Mouse (Mus musculus) T-helper 1 cell (primary cell): ENCODE measurements around the gene Nampt.
"Not testable (repeated sequence)": the region's sequence is repeated elsewhere in the genome, so short reads cannot be mapped to it uniquely, and the experiment has no call there.

ENCODE experiments used
- in situ Hi-C: fragments of 300-600 bp; cut with MboI, MseI; formaldehyde crosslinking; loops from one replicate; pipeline ENCODE4 v1.15.1; 2025; ENCODE audit warnings: high pct_unique_total_duplicates

The Nampt gene

DNA sequence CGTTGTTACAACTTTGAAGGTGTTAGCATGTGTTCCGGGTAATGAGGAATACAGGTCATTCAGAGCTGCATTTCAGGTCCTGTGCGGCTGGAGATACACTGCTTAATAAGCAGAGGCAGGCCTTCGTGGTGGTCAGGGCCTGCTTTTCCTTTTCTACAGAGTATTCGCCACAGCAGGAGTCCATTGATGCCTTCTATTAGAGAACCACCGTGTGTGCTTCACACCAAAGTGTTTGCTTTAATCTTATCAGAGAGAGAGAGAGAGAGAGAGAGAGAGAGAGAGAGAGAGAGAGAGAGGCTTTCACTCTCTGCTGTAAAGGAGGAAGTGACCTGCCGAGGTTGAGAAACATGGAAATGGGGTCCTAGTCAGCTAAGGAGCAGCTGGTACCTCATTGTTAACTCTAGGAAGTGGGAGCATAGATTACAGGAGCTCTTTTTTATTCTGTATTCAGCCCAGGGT, 22.1 kb downstream of the Nampt start:
- in situ Hi-C loops: no loop called here

DNA sequence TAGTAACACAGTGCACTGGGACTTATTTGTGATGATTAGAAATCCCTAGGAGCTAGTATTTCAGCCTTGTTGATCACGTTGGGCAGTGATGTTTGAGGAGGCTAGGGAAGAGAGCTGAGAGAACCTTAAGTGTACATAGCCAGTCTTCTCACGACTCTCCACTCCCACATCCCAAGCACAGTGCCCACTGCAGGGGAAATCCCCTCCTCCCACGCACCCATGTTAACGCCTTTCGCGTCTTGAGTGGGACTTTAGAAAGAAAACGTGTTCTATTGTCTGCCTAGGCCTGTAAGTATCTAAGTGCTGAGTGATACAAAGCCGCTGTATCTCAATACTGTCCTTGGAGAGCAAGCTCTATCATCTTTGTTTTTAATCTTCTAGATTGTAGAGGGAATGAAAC, 27.0 kb downstream of the Nampt start:
- in situ Hi-C loops: no loop called here

DNA sequence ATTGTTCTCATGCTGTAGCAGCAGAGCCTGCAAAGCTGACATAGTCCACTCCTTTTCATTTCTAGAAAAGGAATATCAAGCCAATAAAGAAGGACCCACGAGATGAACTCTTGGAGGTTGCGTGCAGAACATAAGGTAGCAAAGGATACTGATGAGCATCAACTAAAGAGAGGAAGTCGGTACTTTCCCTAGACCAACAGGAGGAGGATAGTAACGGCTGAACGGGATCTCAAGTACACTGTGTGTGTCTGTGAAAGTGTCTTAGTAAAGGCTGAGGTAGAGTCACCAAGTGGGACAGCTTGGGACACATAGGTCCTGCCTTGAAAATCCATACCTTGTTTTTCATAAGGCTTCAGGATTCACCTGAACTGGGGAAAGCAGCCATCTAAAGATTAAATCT, 34.4 kb downstream of the Nampt start:
- in situ Hi-C loops: no loop called here

DNA sequence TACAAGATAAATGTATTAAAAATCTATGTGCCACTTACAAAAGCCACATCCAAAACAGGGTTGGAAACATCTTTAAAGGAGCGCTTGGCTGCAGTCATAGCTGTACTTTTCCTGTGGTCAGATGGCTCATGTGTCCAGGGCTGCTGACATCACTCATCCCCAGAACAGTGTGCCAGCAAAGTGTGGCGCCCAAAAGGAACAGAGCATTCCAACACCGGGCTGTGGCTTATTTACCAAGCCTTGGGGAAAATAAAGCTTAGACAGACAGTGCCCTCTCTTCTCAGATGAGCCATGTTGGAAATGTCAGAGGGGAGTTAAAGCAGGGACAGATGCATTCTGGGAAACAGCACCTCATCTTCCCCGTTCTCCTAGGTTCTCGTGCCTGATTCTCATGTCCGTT, 35.5 kb downstream of the Nampt start:
- in situ Hi-C loops: no loop called here

DNA sequence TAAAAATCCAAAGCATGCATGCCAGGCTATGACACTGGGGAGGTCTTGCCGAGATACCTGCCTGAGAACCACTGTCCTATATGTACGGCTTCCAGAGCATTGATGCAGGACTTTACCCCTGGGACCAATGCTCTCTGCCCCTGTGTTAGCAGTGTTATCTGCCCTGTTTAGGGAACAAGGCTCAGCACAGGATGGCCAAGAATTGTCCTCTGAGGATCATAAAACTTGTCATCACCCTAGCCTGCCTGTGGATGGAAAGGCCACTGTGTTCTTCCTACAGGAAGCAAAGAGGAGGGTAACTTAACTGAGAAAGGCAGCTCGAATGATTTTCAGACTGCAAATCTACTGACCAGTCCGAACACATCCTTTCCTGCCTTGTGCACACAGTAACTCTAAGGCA, 36.1 kb downstream of the Nampt start:
- in situ Hi-C loops: no loop called here

DNA sequence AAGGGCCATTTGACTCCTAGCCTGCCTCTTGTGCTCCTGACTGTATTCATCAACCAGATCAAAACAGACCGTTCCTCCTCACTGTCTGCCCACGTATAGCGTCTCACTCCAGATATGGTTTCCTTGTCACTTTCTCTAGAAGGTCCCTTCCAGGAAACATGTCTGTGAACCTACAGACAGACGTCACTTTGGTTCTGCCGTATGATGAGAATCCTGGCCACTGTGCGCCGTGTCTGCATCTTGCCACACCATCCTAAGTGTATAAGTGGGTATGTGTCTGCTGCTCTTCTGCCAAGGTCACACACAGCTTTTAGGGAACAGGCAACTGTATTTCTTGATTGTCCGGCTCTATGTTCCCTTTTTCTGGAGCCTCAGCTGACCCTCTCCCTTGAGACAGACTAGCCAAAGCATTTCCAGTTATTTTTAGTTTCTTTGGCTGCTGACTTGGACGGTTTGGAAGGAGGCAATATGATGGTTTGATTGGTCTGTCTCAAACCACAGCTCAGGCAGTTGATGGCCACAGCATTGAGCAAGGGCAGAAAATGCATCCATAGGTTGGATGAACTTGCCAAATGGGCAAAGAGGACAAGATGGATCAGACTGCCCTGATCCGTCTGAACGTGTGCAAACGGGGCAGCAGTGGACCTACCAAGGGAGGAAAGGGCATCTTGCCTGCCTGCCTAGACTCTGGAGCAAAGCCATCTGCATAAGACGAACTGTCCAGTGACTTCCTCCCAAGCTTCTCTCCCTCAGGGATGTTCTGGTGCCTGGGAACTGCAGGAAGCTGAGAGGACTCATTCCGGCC, 37.6 kb downstream of the Nampt start:
- in situ Hi-C loops: no loop called here

DNA sequence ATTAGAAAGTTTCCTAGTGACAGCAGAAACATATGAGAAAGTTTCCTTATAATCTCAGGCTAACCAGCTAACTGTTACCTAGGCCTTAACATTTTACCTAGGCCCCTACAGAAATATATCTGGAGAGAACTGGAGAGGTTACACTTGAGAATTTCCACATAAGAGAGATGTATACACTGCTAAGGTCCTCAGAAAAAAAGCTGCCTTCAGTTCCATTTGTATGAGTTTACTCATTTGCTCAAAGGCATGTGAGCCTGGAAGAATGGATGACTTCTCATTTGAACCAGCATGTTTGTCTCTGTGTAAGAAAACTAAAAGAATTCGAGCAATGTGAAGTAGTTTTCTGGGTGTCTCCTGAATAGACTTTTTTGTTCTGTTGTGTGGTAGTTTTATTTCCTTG, 39.1 kb downstream of the Nampt start:
- in situ Hi-C loops: no loop called here

DNA sequence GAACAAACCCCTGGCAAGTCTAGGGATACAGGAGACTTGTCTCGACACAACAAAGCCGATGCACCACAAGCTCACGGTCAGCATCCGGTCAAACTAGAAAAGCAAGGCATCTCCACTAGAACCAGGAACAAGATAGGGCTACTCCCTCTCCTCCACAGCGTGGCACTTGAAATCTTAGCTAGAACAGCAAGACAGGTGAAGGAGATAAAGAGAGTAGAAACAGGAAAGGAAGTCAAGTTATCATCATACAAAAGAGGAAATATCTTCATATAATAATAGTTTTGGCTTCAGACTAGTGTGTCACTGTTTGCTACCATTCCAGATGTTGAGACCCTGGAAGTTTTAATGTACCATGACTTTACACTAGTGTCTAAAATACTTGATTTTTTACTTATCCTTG, 41.5 kb downstream of the Nampt start:
- in situ Hi-C loops: no loop called here

DNA sequence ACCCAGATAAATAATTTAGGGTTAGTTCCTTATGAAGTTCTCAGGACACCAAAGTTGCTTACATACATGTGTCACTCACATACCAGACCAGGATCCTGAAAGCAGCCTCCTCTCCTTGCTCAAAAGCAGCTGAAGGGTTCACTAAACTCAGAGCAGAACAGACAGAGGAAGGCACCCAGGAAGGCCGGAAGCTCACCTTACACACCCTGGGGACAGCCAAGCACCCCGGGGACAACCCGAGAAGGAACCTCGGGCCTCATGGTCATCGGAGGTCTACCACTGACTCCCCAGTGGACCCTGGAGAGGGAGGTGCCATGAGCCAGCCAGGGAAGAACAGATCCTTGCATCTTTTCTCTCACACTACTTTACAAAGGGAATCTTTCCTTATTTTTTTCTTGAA, 51.5 kb downstream of the Nampt start:
- in situ Hi-C loops: loop anchor here (10.0 kb wide), 1 partner anchor 336 kb away; no protein-coding TSS in a partner anchor

DNA sequence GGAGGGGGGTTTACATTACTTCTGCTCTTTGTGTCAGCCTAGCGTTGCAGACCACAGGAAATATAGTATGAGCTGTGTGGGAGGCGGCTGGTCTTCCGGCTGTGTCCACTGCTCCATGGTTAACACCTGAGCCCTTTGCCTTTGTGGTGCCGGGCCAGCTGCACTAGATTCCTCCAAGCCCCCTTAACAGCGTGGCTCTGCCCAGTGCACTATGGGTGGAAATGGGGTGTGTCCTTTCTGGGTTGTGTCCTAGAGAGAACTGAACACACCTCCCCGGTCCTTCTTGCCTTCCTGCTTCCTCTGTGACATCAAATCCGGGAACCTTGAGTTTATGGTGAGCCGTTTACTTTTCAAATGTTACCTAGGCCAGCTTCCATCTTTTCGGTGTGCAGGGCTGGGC, 58.2 kb downstream of the Nampt start:
- in situ Hi-C loops: loop anchor here (10.0 kb wide), 1 partner anchor 343 kb away; no protein-coding TSS in a partner anchor

DNA sequence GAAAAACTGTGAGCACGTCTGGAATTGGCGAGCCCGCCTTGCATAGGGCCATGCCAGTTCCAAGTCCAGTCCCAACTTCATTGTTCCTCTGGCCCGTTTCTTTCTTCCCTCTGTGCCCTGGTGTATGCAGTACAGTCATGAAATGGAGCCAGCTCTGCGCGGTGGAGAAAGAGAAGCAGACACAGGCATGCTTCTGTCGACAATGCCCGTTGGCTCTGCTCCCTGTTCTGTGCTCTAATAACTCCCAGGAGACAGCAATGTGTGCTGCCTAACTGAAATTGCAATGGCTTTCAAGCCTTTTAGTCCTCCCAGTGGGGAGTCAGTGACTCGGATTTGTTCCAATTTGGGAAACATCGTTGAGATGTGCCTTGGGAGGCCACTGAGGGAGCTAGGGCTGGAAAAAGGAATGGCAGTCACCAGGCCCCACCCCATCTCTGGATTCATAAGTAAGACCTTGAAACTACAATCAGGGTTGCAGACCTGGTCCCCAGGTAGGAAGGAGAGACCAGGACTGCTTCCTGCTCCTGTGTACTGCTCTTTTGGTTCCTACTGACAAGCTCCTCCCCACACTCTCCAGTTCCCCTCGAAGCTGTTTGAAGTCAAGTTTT, 58.7 kb downstream of the Nampt start:
- in situ Hi-C loops: loop anchor here (10.0 kb wide), 1 partner anchor 343 kb away; no protein-coding TSS in a partner anchor

DNA sequence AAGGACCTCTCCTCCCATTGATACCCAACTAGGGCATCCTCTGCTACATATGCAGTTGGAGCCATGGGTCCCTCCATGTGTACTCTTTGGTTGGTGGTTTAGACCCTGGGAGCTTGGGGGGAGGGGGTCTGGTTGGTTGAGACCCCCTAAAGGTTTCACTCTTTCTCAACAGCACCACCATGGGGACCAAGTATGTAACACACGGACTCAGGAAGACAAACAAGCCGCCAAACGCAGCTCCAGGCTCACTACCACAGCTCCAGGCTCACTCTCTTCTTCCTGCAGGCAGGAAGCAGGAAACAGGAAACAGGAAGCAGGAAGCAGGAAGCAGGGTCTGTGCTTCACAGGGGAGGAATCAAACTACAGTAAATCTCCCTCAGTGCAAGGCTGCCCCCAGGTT, 60.0 kb downstream of the Nampt start:
- in situ Hi-C loops: loop anchor here (10.0 kb wide), 1 partner anchor 345 kb away; no protein-coding TSS in a partner anchor

DNA sequence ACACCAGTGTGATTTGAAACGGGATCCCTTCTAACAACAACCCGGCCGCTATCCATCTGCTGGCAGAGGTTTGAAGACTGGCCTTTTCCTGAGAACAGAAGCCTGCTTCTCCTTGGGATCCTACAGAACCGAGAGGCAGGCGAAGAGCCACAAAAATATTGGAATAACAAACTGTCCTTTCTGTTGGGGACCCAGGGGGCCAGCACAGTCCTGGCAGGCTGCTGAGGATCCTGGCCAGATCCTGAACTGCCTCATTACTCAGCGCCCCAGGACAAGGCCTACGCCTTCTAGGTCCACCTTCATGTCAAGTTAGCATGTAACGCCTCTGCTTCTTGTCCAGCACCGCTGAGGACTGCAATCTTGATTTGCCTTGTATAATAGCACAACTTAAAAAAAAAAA, 65.0 kb downstream of the Nampt start:
- in situ Hi-C loops: loop anchor here (10.0 kb wide), 1 partner anchor 730 kb away; no protein-coding TSS in a partner anchor

DNA sequence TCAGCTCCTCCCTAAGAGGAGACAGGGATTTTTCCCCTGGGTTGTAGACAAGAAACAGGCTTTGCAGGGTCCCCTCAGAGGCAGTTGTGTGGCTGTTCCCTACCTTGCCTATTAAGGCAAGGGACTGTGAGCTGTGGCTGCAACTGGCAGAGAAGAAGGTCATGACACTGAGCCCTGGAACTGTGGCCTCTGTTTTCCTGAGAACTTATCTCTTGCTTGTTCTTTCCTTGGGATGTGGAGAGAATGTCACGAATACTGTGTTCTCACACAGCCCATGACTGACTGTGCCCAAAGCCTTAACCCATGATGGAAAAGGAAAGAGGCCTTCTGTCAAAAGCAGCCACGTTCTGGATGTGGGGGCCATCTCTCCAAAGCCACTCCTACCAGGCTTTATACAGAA, 65.7 kb downstream of the Nampt start:
- in situ Hi-C loops: loop anchor here (10.0 kb wide), 1 partner anchor 730 kb away; no protein-coding TSS in a partner anchor

DNA sequence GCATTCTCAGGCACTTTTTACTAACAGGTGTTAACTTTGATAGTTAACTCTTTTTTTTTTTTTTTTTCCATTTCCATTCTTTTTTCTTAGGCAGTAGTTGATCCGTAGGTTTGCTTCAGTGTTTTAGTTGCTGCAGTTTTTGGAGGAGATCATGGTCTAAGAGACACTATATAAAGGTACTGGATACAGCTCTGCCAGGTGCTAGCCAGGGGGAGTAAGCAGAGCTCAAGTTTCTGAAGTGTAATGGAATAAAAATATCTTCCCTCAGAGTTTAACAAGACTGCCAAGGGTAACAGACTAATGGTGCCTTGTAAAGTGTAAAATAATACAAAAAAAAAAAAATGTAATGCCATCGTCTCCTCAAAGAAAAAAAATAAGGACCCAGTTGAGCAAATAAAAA, 67.0 kb downstream of the Nampt start:
- in situ Hi-C loops: loop anchor here (10.0 kb wide), 1 partner anchor 728 kb away; no protein-coding TSS in a partner anchor

DNA sequence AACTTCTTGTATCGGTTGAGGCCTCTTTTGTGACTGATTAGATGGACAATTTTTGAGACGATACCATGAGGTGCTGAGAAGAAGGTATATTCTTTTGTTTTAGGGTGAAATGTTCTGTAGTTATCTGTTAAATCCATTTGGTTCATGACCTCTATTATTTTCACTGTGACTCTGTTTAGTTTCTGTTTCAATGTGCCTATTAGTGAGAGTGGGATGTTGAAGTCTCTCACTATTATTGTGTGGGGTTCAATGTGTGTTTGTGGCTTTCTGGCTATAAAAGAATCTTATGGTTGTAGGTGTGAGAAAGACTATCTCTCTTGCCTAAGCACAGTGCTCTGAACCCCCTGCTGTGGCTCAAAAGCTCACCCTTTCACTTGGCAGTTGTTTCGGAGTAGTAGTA, 68.9 kb downstream of the Nampt start:
- in situ Hi-C loops: loop anchor here (10.0 kb wide), 1 partner anchor 727 kb away; no protein-coding TSS in a partner anchor

DNA sequence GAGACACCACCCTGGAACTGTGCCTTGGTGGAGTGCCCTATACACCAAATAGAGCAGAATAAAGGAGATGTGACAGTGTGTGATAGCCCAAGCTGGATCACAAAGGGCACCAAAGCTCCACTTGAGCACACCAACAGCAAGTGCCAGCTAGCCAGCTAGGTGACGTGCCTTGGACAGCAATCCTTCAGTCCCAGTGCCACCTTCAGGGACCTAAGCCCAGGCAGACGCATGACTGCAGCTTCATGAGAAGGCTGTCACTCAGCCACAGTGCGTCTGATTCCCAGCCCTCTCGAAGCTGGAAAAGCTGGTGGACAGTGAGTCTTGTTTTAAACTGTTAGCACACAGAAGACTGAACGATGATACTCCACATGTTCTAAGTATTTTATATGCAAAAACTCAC, 70.5 kb downstream of the Nampt start:
- in situ Hi-C loops: loop anchor here (10.0 kb wide), 1 partner anchor 725 kb away; no protein-coding TSS in a partner anchor

DNA sequence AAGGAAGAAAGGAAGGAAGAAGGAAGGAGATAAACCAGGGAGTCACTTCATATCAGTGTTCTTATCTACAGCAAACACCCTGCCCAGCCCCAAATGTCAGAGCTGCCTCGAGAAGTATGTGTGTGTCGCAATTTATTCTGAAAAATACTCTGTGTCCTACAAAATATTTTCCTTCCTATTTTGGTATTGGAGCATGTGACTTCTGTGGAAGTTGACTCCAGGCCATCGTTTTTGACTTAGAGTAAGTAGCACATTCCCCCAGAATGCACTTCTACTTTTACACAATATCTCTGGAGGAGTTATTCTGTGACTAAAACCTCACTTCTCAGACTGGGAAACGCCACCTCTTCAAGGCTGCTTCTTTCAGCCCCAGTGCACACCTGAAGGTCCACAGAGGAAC, 71.1 kb downstream of the Nampt start:
- in situ Hi-C loops: no loop called here

DNA sequence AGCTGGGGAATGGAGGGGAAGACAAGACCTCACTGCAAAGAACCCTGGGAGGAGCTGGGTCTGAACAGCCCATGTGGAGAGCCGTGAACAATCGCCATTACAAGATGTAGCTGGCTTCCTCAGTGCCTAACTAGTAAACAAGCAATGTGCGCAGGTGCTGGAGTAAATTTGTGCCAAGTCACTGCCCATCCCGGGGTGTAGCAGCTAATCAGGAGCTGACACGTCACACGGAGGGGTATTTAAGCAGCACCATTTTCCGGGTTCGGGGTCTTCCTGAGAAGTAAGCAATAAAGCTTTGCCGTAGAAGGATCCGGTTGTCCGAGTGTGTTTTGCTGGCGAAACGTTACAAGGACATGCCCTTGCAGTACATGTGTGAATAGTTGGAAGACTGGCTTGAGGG, 71.9 kb downstream of the Nampt start:
- in situ Hi-C loops: not testable (repeated sequence)

DNA sequence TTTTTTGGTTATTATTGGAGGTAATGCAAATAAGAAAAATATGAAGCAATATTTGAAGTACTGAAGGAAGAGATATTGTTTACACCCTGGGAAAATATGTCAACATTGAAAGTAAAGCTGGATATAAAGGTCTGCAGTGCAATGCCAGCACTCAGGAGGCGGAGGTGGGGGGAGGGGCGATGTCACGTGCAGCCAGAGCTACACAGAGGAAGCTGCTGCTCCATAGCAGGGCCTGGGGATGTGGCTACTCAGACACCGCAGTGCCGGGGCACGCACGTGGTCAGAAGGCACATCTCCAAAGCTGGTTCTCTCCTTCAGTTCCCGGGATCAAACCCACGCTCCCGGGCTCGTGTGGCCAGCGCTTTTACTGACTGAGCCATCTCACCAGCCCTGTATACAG, 73.9 kb downstream of the Nampt start:
- in situ Hi-C loops: no loop called here

DNA sequence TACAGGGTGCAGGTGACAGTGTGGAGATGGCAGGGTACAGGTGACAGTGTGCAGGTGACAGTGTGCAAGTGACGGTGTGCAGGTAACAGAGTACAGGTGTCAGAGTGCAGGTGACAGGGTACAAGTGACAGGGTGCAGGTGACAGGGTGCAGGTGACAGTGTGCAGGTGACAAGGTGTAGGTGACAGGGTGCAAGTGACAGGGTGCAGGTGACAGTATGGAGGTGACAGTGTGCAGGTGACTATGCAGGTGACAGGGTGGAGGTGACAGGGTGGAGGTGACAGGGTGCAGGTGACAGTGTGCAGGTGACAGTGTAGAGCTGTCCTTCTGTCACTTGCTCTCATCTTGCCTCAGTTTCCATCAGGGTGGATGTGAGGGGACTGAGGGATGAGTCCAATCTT, 76.5 kb downstream of the Nampt start:
- in situ Hi-C loops: loop anchor here (5.0 kb wide), 1 partner anchor 259 kb away; no protein-coding TSS in a partner anchor

DNA sequence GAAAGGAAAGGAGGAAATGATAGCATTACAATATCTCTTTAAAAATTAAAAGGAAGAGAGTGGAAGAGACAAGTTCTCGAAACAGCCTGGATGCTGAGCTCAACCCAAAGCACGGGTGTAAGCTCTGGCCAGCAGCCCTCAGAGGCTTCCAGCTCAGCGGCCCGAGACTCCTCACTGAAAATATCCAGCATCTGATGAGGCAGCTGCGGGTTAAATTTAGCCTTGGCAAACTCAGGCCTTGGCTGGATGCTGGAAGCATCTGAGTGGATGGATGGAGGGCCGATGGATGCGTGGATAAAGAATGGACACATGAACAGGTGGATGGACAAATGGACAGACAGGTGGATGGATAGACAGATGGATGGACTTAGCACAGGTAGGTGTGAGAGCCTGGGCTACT, 77.2 kb downstream of the Nampt start:
- in situ Hi-C loops: loop anchor here (5.0 kb wide), 1 partner anchor 259 kb away; no protein-coding TSS in a partner anchor
